Mouse (Mus musculus) bone marrow, adult 2 months (tissue): Measurements from ENCODE around the gene Fancc. TPM values are rescaled to one million over a fixed set of nuclear protein-coding genes. Genes with fewer than 3 reads are reported as not detected.

Experiments
- H3K27ac ChIP-seq: fragments of 200-500 bp; 2 replicates; pipeline ENCODE4 v1.5.1; 2012; ENCODE audit warnings: low read depth, mild to moderate bottlenecking, control low read depth, inconsistent platforms, low read length; ENCODE audit not compliant: control insufficient read depth, poor library complexity, insufficient read depth
- H3K4me1 ChIP-seq: fragments of 200-500 bp; 2 replicates; pipeline ENCODE4 v1.6.1; 2011; ENCODE audit warnings: low read length; ENCODE audit not compliant: control insufficient read depth, insufficient read depth
- H3K4me3 ChIP-seq: fragments of 200-500 bp; replicated peaks from 2 replicates; pipeline ENCODE3; 2011; ENCODE audit warnings: mild to moderate bottlenecking, low read depth, low read length, control low read depth; ENCODE audit not compliant: control insufficient read depth
- CTCF ChIP-seq: fragments of 200-500 bp; IDR thresholded peaks from 2 replicates; pipeline ENCODE4 v1.5.1; 2011; ENCODE audit warnings: low read length, control low read depth; ENCODE audit not compliant: control insufficient read depth, insufficient read depth
- POLR2A ChIP-seq: fragments of 200-500 bp; IDR thresholded peaks from 2 replicates; pipeline ENCODE4 v1.6.1; 2011; ENCODE audit warnings: low read depth, mild to moderate bottlenecking, control low read depth, low read length, borderline replicate concordance; ENCODE audit not compliant: control insufficient read depth
- WGBS: fragments of 180-500 bp; shearing (Covaris S2); methylation state at CpG from one replicate; pipeline ENCODE4 v1.1.7; 2018; 5-methylcytosine and 5-hydroxymethylcytosine counted together
- polyA plus RNA-seq: library from polyadenylated mRNA; stranded (reverse); fragments of >200 nt; gene quantifications from 2 replicates; pipeline ENCODE4 v1.2.4, GENCODE M21; 2011; ENCODE audit warnings: low replicate concordance; ENCODE audit not compliant: missing spikeins, insufficient read depth, insufficient read length

Gene Fancc
- polyA plus RNA-seq, 1 experiment: 9.9 TPM

DNA sequence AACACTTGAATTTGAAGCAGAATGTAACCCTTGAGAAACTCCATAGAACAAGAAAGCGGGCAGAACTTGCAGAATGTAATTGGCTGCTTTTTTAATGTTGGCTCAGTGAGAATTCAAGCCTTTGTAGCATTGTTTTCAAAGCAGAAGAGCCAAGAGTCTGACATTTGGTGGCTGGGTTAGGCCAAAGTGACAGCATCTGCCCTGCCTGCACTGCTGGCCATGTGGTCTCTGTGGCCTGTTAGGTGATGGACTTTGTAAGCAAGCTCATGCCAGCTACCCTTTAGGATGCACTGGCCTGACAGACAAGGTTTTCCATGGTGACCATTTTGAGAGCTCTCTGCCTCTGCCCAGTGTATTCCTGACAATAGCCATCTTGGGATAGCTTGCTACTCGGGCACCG is 199.1 kb downstream of the Fancc start:
- no peaks in the 10 kb centered on the region for H3K4me1 ChIP-seq
- no peak overlapping the region for H3K4me3 ChIP-seq
- no peak overlapping the region for H3K27ac ChIP-seq
- WGBS: 93% methylated on average over 3 of the region's 3 CpGs
- TF ChIP-seq CTCF: no peak
- TF ChIP-seq POLR2A: no peak

DNA sequence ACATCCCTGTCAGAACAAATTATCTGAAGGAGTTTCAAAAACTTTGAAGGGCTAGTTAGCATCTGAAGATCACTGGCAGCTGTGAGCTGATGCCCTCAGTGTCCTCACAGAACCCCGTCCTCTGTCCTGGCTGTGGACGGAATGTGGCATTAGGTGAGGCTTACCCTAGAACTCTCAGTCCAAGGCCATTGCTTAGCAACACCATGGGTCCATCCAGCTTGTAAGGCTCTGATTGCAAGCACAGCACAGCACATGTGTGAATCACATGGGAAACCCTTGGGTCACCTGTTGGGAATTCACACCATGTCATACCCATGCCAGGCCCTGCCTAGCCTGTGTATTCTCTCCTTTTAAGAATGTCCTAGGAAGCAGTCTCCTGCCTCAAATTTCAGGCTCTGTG is 200.1 kb downstream of the Fancc start:
- Histone ChIP-seq H3K4me3 (no peak overlapping the region), H3K27ac (no peak overlapping the region), H3K4me1 (no peaks in the 10 kb centered on the region)
- TF ChIP-seq CTCF (no peak), POLR2A (no peak)
- 94% methylated on average over 2 of the region's 2 CpGs for WGBS

DNA sequence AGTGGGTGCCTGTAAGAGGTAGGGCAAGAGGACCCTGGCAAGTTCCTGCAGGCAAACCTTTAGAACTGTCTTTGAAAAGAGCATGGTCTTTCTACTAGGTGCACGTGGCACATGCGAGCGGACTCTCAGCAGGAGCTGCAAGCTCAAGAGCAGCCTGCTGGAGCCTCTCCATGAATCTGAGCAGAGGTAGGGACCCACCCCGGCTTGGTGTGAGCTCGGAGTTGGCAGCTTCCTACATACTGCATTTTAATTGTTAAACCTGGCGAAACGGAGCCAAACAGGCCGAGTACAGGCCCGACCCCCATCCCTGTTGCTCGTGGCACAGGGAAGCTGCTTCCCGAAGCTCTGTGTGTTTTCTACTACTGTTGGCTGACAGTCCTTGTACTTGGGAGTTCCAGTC is 200.8 kb downstream of the Fancc start:
- 88% methylated on average over 11 of the region's 11 CpGs for WGBS
- no peak overlapping the region for H3K4me3 ChIP-seq
- H3K4me1 ChIP-seq: no peaks in the 10 kb centered on the region
- TF ChIP-seq CTCF: no peak
- TF ChIP-seq POLR2A: no peak
- H3K27ac ChIP-seq: no peak overlapping the region

- Histone ChIP-seq H3K4me3 (no peak overlapping the region), H3K27ac (no peak overlapping the region), H3K4me1 (no peaks in the 10 kb centered on the region)
- TF ChIP-seq CTCF (no peak), POLR2A (no peak)
- WGBS: 60% methylated on average over 15 of the region's 15 CpGs
Measured at GRCm38 (mm10) chr13:63294359-63295193, 202.5 kb downstream of the Fancc start.

DNA sequence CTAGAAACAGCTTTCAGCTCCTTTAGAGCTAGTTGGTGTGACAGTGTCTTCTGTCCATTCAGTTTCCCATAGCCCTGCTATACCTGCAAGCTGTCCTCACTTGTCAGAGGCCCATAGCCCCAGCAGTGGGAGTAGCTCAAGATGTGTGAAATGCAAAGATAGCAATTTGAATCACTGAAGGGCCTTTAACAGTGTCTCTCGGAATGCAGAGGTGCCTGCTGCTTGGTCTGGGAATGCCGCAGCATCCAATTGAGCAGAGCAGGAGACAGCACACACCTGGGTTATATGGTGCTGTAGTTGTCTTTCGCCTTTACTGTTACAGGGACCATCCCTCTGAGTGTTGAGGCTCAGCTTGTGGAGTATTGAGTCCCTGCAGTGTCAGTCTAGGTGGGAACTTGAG is 203.4 kb downstream of the Fancc start:
- no peaks in the 10 kb centered on the region for H3K4me1 ChIP-seq
- H3K27ac ChIP-seq: no peak overlapping the region
- TF ChIP-seq CTCF (no peak), POLR2A (no peak)
- no peak overlapping the region for H3K4me3 ChIP-seq
- WGBS: 83% methylated on average over 3 of the region's 3 CpGs

GRCm38 (mm10) chr13:63291016-63291415 is 206.1 kb downstream of the Fancc start:
- no peak for TF ChIP-seq CTCF
- TF ChIP-seq POLR2A: no peak
- no peak overlapping the region for H3K4me3 ChIP-seq

GRCm38 (mm10) chr13:63290126-63290525 is 207.0 kb downstream of the Fancc start:
- Histone ChIP-seq H3K27ac (no peak overlapping the region), H3K4me1 (no peaks in the 10 kb centered on the region; the same call in 1 of the 2 replicates), H3K4me3 (no peak overlapping the region)
- TF ChIP-seq POLR2A (no peak), CTCF (no peak)
- WGBS: 83% methylated on average over 4 of the region's 4 CpGs

More at GRCm38 (mm10) chr13:63291016-63291415, 206.1 kb downstream of the Fancc start:
- H3K27ac ChIP-seq: no peak overlapping the region
- 87% methylated on average over 6 of the region's 6 CpGs for WGBS
- H3K4me1 ChIP-seq: no peaks in the 10 kb centered on the region; the same call in 1 of the 2 replicates

- H3K27ac ChIP-seq: no peak overlapping the region
- no peak overlapping the region for H3K4me3 ChIP-seq
- WGBS: 86% methylated on average over 5 of the region's 5 CpGs
- TF ChIP-seq POLR2A (no peak), CTCF (no peak)
- H3K4me1 ChIP-seq: no peaks in the 10 kb centered on the region; the same call in 1 of the 2 replicates
Measured at GRCm38 (mm10) chr13:63289687-63290086, 207.4 kb downstream of the Fancc start.

GRCm38 (mm10) chr13:63289152-63289551 is 207.9 kb downstream of the Fancc start:
- WGBS: 84% methylated on average over 4 of the region's 4 CpGs
- Histone ChIP-seq H3K27ac (no peak overlapping the region), H3K4me3 (no peak overlapping the region), H3K4me1 (no peaks in the 10 kb centered on the region; the same call in 1 of the 2 replicates)
- TF ChIP-seq CTCF (no peak), POLR2A (no peak)
